Mouse (Mus musculus): ENCODE measurements around the gene Bik. TPM values are rescaled to one million over a fixed set of nuclear protein-coding genes. Genes with fewer than 3 reads are reported as not detected.
"Not testable (repeated sequence)": the region's sequence is repeated elsewhere in the genome, so short reads cannot be mapped to it uniquely, and the experiment has no call there.

The Bik gene
- polyA plus RNA-seq, 1 experiment from 2014 or later, result 1.5 TPM

DNA sequence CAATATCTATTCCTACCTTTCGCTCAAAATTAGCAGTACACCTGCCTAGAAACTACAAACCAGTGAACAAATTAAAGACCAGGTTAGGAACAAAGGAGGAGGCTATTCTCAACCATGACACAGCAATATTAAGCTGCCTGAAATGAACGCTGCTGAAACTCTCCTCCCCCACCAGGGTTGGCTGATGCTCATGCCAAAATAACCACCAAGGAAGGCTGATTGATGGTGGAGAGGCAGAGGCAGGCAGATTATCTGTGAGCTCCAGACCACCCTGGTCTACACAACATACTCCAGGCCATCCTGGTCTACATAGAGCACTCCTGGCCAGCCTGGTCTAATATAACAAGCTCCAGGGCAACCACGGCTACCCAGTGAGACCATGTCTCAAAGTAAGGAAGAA lies 31.5 kb upstream of the Bik start:
- Histone ChIP-seq H3K36me3 (peaks cover 93% of the 10 kb centered on the region), H3K27me3 (replicated peaks) (no peaks in the 10 kb centered on the region), H3K4me3 (no peak overlapping the region), H3K9me3 (no peaks in the 10 kb centered on the region), H3K27ac (no peak overlapping the region), H3K9ac (no peak overlapping the region), H3K4me2 (replicated peaks) (no peak overlapping the region), H3K4me1 (no peaks in the 10 kb centered on the region)
- ATAC-seq (ENCODE audit: low FRiP score, low read depth), result no peak
- 88% methylated on average over 3 of the region's 3 CpGs for WGBS

DNA sequence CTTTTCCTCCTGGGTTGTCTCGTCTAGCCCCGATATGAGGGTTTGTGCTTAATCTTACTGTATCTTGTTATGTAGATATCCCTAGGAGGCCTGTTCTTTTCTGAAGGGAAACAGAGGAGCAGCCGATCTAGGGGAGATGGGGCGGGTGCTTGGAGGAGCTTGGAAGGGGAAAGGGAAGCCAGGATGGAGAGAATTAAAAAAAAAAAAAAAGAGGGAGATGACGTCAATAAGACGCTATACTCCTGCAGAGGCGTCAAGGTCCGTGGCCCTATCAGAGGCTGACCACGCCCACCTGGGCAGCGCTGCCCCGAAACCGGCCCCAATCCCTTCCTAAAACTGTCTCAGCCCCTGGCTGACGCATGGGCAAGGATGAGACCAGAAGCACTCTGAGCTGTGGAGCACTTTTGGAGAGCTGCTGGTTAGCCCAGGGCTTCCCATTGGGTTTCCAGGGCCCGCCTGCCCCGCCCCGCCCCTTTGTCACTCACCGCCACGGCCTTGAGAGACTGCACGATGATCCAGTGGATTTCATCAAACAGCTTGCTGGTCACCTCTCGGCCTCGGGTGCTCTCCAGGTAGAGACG lies 30.8 kb upstream of the Bik start:
- Histone ChIP-seq H3K27me3 (replicated peaks) (no peaks in the 10 kb centered on the region), H3K9me3 (no peaks in the 10 kb centered on the region), H3K4me2 (replicated peaks) (no peak overlapping the region), H3K9ac (no peak overlapping the region), H3K27ac (no peak overlapping the region), H3K4me3 (no peak overlapping the region), H3K36me3 (peaks cover 94% of the 10 kb centered on the region), H3K4me1 (no peaks in the 10 kb centered on the region)
- WGBS, result 65% methylated on average over 22 of the region's 22 CpGs
- ATAC-seq (ENCODE audit: low FRiP score, low read depth), result no peak

DNA sequence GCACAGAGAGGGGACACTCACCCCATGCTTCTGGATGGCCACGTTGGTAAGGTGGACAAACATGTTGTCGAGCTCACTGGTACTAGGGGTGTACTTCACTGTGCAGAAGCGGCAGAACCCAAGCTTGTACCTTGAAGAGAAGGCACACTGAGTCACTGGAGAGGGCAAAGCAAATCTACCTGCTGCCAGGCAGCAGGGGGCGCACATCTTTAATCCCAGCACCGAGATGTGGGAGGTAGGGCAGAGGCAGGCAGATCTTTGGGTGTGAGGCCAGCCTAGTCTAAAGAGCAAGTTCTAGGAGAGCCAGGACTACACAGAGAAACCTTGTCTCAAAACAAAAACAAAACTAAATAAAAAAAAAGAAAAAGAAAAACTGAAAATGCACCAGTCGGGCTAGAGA lies 29.4 kb upstream of the Bik start:
- no peak overlapping the region for H3K9ac ChIP-seq
- H3K4me1 ChIP-seq, result no peaks in the 10 kb centered on the region
- no peaks in the 10 kb centered on the region for H3K27me3 ChIP-seq (replicated peaks)
- peaks cover 89% of the 10 kb centered on the region for H3K36me3 ChIP-seq
- 91% methylated on average over 6 of the region's 6 CpGs for WGBS
- H3K4me2 ChIP-seq (replicated peaks), result no peak overlapping the region
- ATAC-seq (ENCODE audit: low FRiP score, low read depth), result no peak
- H3K9me3 ChIP-seq, result no peaks in the 10 kb centered on the region
- H3K4me3 ChIP-seq, result no peak overlapping the region
- H3K27ac ChIP-seq, result no peak overlapping the region

DNA sequence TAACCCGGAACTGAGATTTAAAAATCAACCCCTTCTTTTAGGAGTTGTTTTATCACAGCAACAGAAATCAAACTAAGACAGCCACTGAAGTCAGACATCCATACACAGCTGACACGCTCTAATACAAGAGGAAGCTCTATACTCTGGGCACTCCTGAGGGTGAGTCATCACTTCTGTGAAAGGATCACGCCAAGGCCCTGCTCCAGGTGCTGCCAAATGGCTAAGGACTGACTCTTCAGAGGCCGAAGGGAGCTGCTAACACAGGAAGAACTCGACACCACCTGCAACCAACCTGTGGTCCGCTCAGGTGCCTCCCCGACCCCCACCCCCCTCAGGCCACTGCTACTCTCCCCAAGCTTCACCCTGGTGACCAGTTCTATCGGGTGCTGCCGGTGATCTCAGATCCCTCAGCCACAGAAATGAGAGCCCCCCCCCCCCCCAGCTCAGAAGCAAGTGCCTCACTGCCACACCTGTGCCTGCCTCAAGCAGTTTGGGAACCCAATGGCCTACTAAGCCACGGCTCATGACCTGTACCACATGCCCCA lies 27.4 kb upstream of the Bik start:
- no peaks in the 10 kb centered on the region for H3K27me3 ChIP-seq (replicated peaks)
- peaks cover 86% of the 10 kb centered on the region for H3K36me3 ChIP-seq
- H3K4me3 ChIP-seq, result no peak overlapping the region
- H3K4me1 ChIP-seq, result no peaks in the 10 kb centered on the region
- ATAC-seq (ENCODE audit: low FRiP score, low read depth), result no peak
- no peaks in the 10 kb centered on the region for H3K9me3 ChIP-seq
- no peak overlapping the region for H3K27ac ChIP-seq
- H3K9ac ChIP-seq, result no peak overlapping the region
- WGBS, result 93% methylated on average over 10 of the region's 10 CpGs
- H3K4me2 ChIP-seq (replicated peaks), result no peak overlapping the region

DNA sequence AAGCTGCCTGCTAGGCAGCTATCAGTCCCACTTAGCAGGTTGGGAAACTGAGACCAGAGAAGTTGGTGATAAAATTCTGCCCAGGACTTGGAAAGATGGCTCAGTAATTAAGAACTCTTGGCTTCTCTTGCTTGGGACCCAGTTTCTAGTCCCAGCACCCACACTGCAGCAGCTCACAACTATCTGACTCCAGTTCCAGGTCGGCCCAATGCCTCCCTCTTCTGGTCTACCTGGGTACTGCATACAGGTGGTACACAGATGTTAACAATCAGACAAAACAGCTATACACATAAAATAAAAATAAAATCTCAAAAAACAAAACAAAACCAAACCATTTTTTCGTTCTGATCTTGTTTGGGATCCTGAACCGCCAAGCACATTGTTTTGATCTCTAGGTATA lies 26.3 kb upstream of the Bik start:
- 63% methylated on average over 3 of the region's 3 CpGs for WGBS
- Histone ChIP-seq H3K9ac (no peak overlapping the region), H3K27me3 (replicated peaks) (no peaks in the 10 kb centered on the region), H3K27ac (no peak overlapping the region), H3K9me3 (no peaks in the 10 kb centered on the region), H3K4me1 (no peaks in the 10 kb centered on the region), H3K4me2 (replicated peaks) (no peak overlapping the region), H3K36me3 (peaks cover 85% of the 10 kb centered on the region), H3K4me3 (no peak overlapping the region)
- no peak for ATAC-seq (ENCODE audit: low FRiP score, low read depth)

DNA sequence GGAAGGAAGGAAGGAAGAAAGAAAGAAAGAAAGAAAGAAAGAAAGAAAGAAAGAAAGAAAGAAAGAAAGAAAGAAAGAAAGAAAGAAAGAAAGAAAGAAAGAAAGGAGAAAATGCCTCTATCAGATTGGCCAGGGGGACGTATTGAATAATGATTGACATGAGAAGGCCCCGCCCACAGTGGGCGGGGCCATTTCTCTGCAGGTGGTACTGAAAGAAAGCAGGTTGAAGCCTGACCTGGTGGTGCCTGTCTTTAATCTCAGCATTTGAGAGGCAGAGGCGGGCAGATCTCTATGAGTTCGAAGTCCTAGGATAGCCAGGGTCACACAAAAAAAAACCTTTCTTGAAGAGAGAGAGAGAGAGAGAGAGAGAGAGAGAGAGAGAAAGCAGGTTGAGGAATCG lies 25.2 kb upstream of the Bik start:
- H3K27me3 ChIP-seq (replicated peaks); H3K4me1 ChIP-seq; H3K4me3 ChIP-seq; H3K9ac ChIP-seq; H3K27ac ChIP-seq; H3K4me2 ChIP-seq (replicated peaks); ATAC-seq (ENCODE audit: low FRiP score, low read depth); H3K9me3 ChIP-seq: not testable (repeated sequence)
- H3K36me3 ChIP-seq, result peaks cover 79% of the 10 kb centered on the region
- WGBS, result 83% methylated on average over 6 of the region's 6 CpGs

DNA sequence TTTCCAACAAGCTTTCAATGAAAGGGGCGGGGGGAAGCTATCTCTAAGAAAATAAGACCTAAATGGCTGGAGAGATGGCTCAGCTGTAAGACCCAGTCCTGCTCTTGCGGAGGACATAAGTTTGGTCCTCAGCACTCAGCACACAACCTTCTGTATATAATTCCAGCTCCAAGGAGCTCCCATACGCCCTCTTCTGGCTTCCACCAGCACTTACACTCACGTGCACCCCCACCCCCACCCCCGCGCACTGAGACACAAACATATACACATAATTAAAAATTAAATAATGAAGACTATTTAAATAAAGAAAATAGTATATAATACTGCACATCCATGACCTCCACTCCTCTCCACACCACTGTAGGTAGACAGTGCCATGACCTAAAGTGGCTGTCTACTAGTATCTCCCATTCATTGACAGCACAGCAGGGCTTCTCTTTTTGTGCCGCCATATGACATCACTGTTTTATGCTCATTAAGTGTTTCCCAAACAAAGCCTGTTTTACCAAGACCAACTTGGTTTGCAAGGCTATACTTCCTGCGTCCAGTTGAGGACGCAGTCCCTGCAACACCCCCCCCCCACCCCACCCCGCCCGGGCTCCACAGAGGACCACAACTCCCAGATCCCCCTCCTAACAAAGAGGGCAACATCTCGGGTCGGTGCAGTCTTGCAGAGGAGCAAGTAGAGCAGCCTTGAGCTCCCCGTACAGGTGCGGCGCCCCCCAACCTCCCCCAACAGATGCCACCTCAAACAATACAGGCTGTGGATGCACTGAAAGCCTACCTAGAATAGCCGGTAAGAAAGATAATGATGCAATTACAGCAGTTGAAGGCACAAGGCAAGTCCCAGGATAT lies 16.5 kb upstream of the Bik start:
- WGBS, result 26% methylated on average over 17 of the region's 17 CpGs
- peaks cover 6% of the 10 kb centered on the region; the same call in 1 of the 2 replicates for H3K36me3 ChIP-seq
- no peaks in the 10 kb centered on the region for H3K9me3 ChIP-seq
- peak overlapping the region; percentile 73 for H3K4me2 ChIP-seq (replicated peaks)
- H3K27ac ChIP-seq, result peak overlapping the region; percentile 76
- peak overlapping the region; percentile 70 for H3K9ac ChIP-seq
- H3K4me3 ChIP-seq, result peak overlapping the region; percentile 57
- H3K4me1 ChIP-seq, result peaks cover 13% of the 10 kb centered on the region; the same call in 1 of the 2 replicates
- ATAC-seq (ENCODE audit: low FRiP score, low read depth), result peak; percentile 70
- no peaks in the 10 kb centered on the region for H3K27me3 ChIP-seq (replicated peaks)

DNA sequence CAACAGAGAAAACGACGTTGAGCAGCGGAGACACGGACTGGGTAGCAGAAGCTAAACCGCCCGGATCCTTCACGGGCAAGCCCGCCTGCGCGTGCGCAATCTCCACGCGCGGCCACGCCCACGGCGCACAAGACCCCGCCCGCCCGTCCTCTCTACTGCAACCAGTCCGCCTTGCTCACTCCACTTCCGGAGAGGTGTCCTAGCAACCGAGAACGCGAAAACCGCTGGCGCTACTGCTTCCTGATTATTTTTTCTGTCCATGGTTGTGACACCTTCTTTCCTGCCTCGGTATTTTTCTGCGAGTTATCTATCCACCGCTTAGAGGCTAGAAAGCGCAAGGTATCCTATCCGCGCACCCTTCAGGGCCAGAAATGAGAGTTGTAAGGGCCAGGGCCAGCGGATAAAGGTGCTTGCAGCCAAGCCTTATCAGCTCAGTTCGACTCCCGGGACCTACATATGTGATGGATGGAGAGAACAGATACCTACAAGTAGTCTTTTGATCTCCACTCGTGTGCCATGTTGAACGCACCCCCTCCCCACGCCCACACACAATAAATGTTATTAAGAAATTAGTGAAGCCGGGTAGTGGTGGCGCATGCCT lies 15.8 kb upstream of the Bik start, which contains the start of gene Ttll1:
Ttll1 (minus strand) TSS at position 89 of the 601 bp plus-strand sequence.
- peak within 1 kb of the TSS; percentile 76 for H3K27ac ChIP-seq
- H3K9me3 ChIP-seq, result no peaks in the 10 kb centered on the region
- peak; percentile 95 for ATAC-seq (ENCODE audit: low FRiP score, low read depth)
- H3K4me3 ChIP-seq, result peak within 1 kb of the TSS; percentile 57
- no peaks in the 10 kb centered on the region for H3K36me3 ChIP-seq
- peak within 1 kb of the TSS; percentile 73 for H3K4me2 ChIP-seq (replicated peaks)
- no peaks in the 10 kb centered on the region for H3K27me3 ChIP-seq (replicated peaks)
- 14% methylated on average over 41 of the region's 41 CpGs for WGBS
- H3K9ac ChIP-seq, result peak within 1 kb of the TSS; percentile 70
- H3K4me1 ChIP-seq, result peaks cover 13% of the 10 kb centered on the region; the same call in 1 of the 2 replicates

DNA sequence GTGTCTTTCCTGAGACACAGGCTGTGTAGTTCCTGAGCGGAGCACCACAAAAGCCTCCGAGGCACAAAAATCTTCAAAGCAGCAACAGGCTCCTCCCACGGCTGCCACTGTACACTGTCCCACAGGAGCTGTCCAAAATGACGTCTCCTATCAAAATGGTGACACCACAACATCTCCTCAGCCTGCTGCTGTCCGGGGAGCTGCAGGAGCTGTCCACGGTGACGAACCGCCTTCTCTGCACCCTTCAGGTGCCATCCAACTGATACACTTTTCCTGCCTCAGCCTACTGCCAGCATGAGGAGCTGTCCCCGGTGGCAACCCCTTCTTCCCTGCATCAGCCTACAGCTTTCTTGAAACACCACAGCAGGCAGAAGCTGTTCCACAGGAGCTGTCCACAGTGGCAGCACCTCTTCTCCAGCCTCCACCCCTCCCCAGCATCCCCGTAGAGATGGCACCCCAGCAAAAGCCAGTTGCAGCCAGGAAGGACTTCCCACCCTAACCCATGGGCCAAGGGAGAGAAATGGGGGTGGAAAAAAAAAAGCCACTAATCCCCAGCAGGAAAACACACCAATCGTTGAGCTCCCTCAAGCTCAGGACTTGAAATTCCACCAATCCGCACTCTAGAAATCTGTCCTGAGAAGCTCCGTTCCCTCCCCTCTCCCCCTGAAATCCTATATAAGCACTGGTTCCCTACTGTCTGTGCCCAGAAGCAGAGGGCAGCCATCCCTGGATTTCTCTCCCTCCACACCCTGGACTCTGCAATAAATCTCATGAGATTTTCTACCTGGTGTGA lies 14.0 kb upstream of the Bik start:
- 0 out of 2 replicates have a peak, but pooled peaks cover 4% of the 10 kb centered on the region for H3K9me3 ChIP-seq
- H3K27ac ChIP-seq, result no peak overlapping the region
- no peak for ATAC-seq (ENCODE audit: low FRiP score, low read depth)
- no peaks in the 10 kb centered on the region for H3K27me3 ChIP-seq (replicated peaks)
- no peak overlapping the region for H3K4me3 ChIP-seq
- no peak overlapping the region for H3K9ac ChIP-seq
- WGBS, result 78% methylated on average over 13 of the region's 13 CpGs
- H3K36me3 ChIP-seq, result no peaks in the 10 kb centered on the region
- H3K4me1 ChIP-seq, result peaks cover 10% of the 10 kb centered on the region; the same call in 1 of the 2 replicates
- no peak overlapping the region for H3K4me2 ChIP-seq (replicated peaks)

DNA sequence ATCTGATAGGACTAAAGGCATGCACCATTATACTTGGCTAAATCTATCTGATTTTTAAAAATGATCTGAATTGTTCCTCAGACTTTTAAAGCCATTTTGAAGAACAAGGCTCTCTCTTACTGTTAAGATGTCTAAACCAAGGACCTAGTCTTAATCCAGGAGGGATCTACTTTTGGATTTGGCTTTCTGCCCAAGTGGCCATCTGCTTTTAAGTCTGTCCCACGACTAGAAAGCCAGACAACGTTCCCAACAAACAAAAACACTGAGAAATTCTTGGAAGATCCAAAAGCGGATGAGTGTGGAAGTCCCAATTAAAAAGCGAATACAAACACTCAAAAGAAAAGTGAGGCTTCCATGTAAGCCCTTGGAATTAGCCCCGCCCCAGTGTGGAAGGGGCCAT lies 11.6 kb upstream of the Bik start:
- Histone ChIP-seq H3K4me2 (replicated peaks) (no peak overlapping the region), H3K27me3 (replicated peaks) (peaks cover 6% of the 10 kb centered on the region; the same call in 1 of the 2 replicates), H3K27ac (no peak overlapping the region), H3K9ac (no peak overlapping the region), H3K4me1 (0 out of 2 replicates have a peak, but pooled peaks cover 5% of the 10 kb centered on the region), H3K36me3 (no peaks in the 10 kb centered on the region), H3K9me3 (0 out of 2 replicates have a peak, but pooled peaks cover 4% of the 10 kb centered on the region), H3K4me3 (no peak overlapping the region)
- 78% methylated on average over 5 of the region's 5 CpGs for WGBS
- no peak for ATAC-seq (ENCODE audit: low FRiP score, low read depth)

DNA sequence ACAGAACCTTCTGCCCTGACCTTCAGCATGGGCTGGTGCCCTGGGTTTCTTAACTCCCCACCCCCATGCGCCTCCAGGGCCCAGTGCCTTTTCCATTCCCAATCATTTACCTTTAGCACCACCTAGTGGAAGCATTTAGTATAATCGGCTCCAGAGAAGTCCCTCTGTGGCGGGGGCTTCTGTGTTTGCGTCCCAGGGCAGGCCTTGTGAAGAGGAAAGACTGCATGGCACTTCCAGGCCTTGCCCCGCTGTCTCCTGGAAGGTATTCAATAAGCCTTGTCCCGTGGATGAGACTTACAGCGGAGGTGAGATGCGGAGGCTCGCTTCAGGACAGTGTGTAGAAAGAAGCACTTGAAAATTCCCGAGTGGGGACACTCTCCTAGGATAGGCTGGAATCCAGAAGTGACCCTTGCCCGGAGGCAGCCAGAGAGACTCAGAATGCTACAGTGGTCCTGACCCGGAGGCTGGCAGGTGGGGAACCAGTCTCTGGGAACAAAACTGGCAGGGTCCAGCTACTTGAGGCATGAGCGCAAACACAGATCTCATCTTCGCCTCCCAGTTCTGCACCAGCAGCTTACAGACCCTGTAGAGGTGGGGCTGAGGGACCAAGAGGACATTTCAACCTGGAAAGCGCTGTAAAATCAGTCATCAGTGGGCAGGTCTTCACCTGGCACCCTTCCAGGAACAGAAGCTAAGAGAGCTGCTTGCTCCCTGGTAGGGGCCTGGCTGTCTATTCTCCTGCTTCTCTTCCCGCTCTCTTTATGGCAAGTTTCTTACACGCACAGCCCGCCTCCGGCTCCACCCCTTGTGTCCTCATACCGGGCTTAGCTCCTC lies 8.2 kb upstream of the Bik start:
- Histone ChIP-seq H3K4me2 (replicated peaks) (no peak overlapping the region; the same call in 1 of the 2 replicates), H3K27ac (no peak overlapping the region)
- ATAC-seq (ENCODE audit: low FRiP score, low read depth), result 0 out of 2 replicates have a peak, but pooled peaks have one; percentile 33

More for the DNA sequence above, 8.2 kb upstream of the Bik start:
- H3K27me3 ChIP-seq (replicated peaks), result peaks cover 6% of the 10 kb centered on the region; the same call in 1 of the 2 replicates
- H3K9ac ChIP-seq, result no peak overlapping the region
- H3K4me1 ChIP-seq, result peaks cover 6% of the 10 kb centered on the region
- H3K4me3 ChIP-seq, result no peak overlapping the region
- H3K36me3 ChIP-seq, result no peaks in the 10 kb centered on the region
- 36% methylated on average over 20 of the region's 20 CpGs for WGBS
- H3K9me3 ChIP-seq, result 0 out of 2 replicates have a peak, but pooled peaks cover 4% of the 10 kb centered on the region

Data from neural tube, embryonic 12.5 days (tissue).